Mouse (Mus musculus): ENCODE measurements around the gene Efcab11. TPM values are rescaled to one million over a fixed set of nuclear protein-coding genes. Genes with fewer than 3 reads are reported as not detected.
A peak's percentile ranks its signal among the peaks of the same experiment; 100 is the strongest.
"Not testable (repeated sequence)": the region's sequence is repeated elsewhere in the genome, so short reads cannot be mapped to it uniquely, and the experiment has no call there.

The Efcab11 gene
- total and polyA plus RNA-seq, 2 experiments from 2014 or later: 4.3 to 4.7 TPM

DNA sequence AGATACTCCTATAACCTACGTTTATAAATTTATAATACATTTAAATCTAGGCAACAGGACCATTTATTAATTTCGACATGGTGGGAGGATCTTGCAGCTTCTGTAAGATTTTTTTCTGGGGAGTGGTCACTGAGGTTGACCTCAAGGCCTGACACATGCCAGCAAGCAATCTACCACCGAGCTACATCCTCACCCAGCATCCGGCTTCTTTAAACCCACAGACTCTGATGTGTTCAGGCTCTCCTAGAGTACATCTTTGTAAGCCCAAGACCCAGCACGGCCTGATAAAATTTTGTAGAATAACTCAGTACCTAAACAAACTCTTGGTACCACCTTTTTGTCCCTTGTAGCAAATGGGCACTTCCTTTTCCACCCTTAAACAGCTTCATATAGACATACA is 46.7 kb downstream of the Efcab11 start:
- no peaks in the 10 kb centered on the region for H3K27me3 ChIP-seq (ENCODE audit: insufficient read depth, low read length)
- no peak for DNase-seq (ENCODE audit: low spot score)
- H3K27ac ChIP-seq: no peak overlapping the region
- no peak overlapping the region for H3K4me2 ChIP-seq (ENCODE audit: low read depth, low read length)
- no peak overlapping the region for H3K4me3 ChIP-seq (ENCODE audit: low read length)
- no peaks in the 10 kb centered on the region; the same call in 1 of the 2 replicates for H3K4me1 ChIP-seq (ENCODE audit: insufficient read depth, low read length)
- H3K9me3 ChIP-seq (ENCODE audit: low read length): no peaks in the 10 kb centered on the region
- no peak for TF ChIP-seq CTCF (IDR thresholded peaks at IDR 0.05; ENCODE audit: low read depth)
- H3K9ac ChIP-seq (replicated peaks; ENCODE audit: low read length): no peak overlapping the region
- H3K36me3 ChIP-seq (ENCODE audit: insufficient read depth, low read length): no peaks in the 10 kb centered on the region
- no peak for ATAC-seq
- WGBS: 84% methylated on average over 5 of the region's 5 CpGs

DNA sequence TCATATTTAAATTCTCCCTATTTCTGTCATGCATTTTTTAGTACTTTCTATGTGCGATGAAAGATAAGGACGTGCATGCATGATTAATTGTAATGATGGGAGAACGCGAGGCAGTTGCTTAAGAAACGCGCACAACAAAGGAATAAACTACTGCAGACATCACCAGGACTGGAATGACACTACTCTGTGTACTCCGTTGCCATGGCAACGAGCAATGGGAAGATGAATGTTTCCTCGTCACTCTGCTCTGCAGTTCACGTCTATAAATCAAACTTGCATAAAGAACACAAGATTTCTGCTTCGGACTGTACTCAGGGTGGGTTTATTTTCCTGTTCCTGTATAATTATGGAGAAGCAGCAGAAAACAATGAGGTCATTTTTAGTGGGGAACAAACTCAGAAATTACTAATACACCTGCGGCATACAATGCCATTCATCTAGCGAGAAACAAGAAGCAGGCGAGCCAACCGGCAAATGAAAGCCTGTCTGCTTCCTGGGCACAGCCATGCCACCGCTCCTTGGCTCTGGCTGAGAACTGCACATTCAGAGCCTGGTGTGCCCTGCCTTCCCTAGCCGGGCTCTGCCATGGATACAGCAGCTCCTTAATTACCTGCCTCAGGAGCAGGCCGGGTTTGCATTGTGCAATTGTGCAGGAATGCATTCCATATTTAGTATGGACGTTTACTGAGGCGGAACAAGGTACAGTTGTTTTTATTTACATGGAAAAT is 47.7 kb downstream of the Efcab11 start:
- H3K4me2 ChIP-seq (ENCODE audit: low read depth, low read length): peak overlapping the region; percentile 40
- H3K4me3 ChIP-seq (ENCODE audit: low read length): no peak overlapping the region
- TF ChIP-seq CTCF (IDR thresholded peaks at IDR 0.05; ENCODE audit: low read depth): no peak
- H3K9ac ChIP-seq (replicated peaks; ENCODE audit: low read length): no peak overlapping the region
- 19% methylated on average over 20 of the region's 20 CpGs for WGBS
- peak overlapping the region; percentile 74 for H3K27ac ChIP-seq
- H3K4me1 ChIP-seq (ENCODE audit: insufficient read depth, low read length): no peaks in the 10 kb centered on the region; the same call in 1 of the 2 replicates
- peak; percentile 85 for ATAC-seq
- peak; percentile 93 for DNase-seq (ENCODE audit: low spot score)
- H3K27me3 ChIP-seq (ENCODE audit: insufficient read depth, low read length): no peaks in the 10 kb centered on the region
- no peaks in the 10 kb centered on the region for H3K36me3 ChIP-seq (ENCODE audit: insufficient read depth, low read length)
- no peaks in the 10 kb centered on the region for H3K9me3 ChIP-seq (ENCODE audit: low read length)

DNA sequence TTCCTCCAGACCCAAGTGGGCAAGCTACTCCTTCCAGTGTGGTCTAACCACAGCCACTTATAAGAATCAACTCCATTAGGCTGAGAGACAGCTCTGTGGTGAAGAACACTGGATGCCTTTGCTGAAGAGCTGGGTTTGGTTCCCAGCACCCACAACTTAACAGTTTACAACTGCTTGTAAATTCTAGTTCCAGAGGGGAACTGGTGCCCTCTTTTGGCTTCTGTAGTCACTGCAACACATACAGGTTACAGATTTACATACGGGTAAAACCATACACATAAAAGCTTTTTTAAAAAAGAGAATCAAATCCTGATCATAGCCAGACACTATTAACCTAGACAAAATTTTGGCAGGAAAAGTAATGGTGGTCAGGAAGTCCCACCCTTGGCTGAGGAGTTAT is 50.8 kb downstream of the Efcab11 start:
- DNase-seq (ENCODE audit: low spot score): no peak
- no peaks in the 10 kb centered on the region for H3K27me3 ChIP-seq (ENCODE audit: insufficient read depth, low read length)
- TF ChIP-seq CTCF (IDR thresholded peaks at IDR 0.05; ENCODE audit: low read depth): peak; percentile 24; the same call in 1 of the 2 replicates
- no peak for ATAC-seq
- no peaks in the 10 kb centered on the region for H3K36me3 ChIP-seq (ENCODE audit: insufficient read depth, low read length)
- no peak overlapping the region for H3K4me3 ChIP-seq (ENCODE audit: low read length)
- H3K4me1 ChIP-seq (ENCODE audit: insufficient read depth, low read length): no peaks in the 10 kb centered on the region; the same call in 1 of the 2 replicates
- no peaks in the 10 kb centered on the region for H3K9me3 ChIP-seq (ENCODE audit: low read length)
- WGBS: 98% methylated on average over 1 of the region's 1 CpGs
- H3K4me2 ChIP-seq (ENCODE audit: low read depth, low read length): no peak overlapping the region
- no peak overlapping the region for H3K27ac ChIP-seq
- no peak overlapping the region for H3K9ac ChIP-seq (replicated peaks; ENCODE audit: low read length)

DNA sequence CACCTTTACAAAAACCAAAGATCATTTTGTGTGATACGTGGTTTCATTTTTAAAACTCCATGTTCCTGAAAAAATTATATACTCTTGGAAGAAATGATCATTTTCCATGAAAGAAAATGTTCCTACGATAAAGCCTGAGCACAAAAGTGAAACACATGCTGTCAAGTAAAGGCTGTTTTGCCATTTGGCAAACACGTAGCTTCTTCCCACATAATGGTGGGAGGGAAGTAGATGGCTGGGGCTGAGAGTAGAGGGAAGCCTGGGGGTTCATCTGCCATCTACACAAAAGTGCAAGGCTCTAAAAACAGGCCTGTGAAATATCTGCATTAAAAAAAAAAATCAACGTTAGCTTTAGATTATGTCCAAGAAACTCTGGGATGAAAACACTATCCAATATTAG is 61.6 kb downstream of the Efcab11 start:
- no peak overlapping the region for H3K27ac ChIP-seq
- no peak for TF ChIP-seq CTCF (IDR thresholded peaks at IDR 0.05; ENCODE audit: low read depth)
- no peak overlapping the region for H3K4me3 ChIP-seq (ENCODE audit: low read length)
- H3K9ac ChIP-seq (replicated peaks; ENCODE audit: low read length): no peak overlapping the region
- H3K27me3 ChIP-seq (ENCODE audit: insufficient read depth, low read length): no peaks in the 10 kb centered on the region
- no peak for DNase-seq (ENCODE audit: low spot score)
- ATAC-seq: no peak
- H3K36me3 ChIP-seq (ENCODE audit: insufficient read depth, low read length): no peaks in the 10 kb centered on the region
- no peaks in the 10 kb centered on the region for H3K9me3 ChIP-seq (ENCODE audit: low read length)
- no peak overlapping the region for H3K4me2 ChIP-seq (ENCODE audit: low read depth, low read length)
- WGBS: 83% methylated on average over 4 of the region's 4 CpGs
- H3K4me1 ChIP-seq (ENCODE audit: insufficient read depth, low read length): no peaks in the 10 kb centered on the region

DNA sequence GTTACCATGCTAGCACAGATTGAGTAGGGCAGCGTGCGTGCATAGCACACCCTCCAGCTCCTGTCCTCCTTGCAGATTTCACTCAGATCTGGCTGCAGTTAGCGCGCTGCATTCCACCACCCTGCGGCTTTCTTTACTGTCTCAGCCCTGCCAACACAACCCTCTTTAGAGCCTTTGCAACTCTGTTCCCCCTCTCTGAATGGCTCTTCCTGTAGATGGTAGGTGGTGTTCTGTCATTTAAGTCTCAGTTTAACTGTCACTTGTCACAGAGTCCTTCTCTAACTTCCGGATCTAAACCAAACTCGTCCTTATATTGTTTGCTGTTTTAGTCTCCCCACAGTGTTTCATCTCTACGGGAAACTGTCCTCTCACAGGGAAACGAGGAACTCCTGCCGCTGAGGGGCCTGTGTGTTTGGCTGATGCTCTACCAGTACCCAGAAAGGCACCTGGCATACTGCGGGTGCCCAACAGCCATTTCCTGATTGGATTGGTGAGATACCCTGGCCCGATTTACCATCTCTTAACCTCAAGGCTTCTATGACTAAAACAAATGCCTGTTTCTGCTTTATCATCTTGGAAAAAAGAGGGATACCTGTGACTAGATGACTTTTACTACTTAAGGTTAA is 62.8 kb downstream of the Efcab11 start:
- Histone ChIP-seq H3K9me3 (ENCODE audit: low read length) (no peaks in the 10 kb centered on the region), H3K27ac (no peak overlapping the region), H3K4me3 (ENCODE audit: low read length) (no peak overlapping the region), H3K4me2 (ENCODE audit: low read depth, low read length) (no peak overlapping the region), H3K9ac (replicated peaks; ENCODE audit: low read length) (no peak overlapping the region), H3K4me1 (ENCODE audit: insufficient read depth, low read length) (no peaks in the 10 kb centered on the region), H3K27me3 (ENCODE audit: insufficient read depth, low read length) (no peaks in the 10 kb centered on the region), H3K36me3 (ENCODE audit: insufficient read depth, low read length) (no peaks in the 10 kb centered on the region)
- ATAC-seq (no peak), DNase-seq (ENCODE audit: low spot score) (no peak)
- 62% methylated on average over 12 of the region's 12 CpGs for WGBS
- TF ChIP-seq CTCF (IDR thresholded peaks at IDR 0.05; ENCODE audit: low read depth): no peak

DNA sequence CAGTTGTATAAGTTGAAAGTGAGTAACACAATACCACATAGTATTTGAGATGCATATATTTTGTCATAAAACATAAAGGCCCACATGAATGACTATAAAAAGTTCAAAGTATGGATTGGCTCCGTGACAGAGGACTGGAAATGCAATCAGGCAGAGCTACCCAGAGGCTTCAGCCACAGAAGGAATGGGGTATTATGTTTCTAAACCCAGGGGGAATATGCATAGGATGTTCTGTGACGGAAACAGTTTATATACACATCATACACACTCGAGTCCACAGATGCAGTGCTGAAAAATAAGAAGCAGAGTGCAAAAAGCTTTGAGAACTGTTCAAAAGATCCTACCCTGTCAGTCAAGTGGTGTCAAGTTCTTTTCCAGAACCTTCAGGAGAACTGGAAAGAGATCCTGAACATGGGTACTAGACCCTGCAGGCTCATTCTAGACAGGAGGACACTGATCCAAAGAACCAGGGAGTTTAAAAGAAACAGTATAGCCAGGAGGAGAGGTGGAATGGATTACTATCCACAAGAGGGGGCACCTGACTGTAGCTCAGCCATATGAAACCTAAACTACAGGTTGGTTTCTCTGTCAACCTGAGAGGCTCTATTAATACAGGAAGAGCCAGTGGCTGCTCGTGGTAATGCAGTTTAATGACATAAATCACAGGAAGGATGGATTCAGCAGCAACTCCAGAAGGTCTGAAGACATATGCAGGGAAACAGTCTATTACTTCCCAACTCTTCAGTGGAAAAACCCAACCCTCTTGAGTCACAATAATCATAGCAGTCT is 64.9 kb downstream of the Efcab11 start:
- ATAC-seq (no peak), DNase-seq (ENCODE audit: low spot score) (peak; percentile 51)
- 68% methylated on average over 4 of the region's 4 CpGs for WGBS

DNA sequence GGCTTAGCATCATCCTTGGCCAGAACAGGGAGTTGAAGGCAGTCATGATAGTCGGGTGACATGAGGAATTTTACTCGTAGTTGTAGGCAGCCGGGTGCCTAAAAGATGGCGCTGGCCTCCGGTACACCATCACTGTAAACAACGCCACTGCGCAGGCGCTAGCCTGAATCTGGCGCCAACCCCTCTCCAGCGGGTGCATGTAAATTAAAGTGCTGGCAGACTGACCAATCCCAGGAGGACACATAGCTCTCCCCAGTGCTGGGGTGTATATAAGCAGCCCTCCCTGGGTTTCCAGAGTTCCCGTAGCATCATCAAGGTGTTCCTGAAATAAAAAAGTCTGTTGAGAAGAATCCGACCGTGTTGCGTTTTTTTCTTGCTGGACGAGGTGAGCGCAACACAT is 66.2 kb downstream of the Efcab11 start:
- not testable (repeated sequence) for ATAC-seq; H3K27me3 ChIP-seq (ENCODE audit: insufficient read depth, low read length); H3K4me3 ChIP-seq (ENCODE audit: low read length); H3K9ac ChIP-seq (replicated peaks; ENCODE audit: low read length); H3K27ac ChIP-seq; H3K9me3 ChIP-seq (ENCODE audit: low read length); H3K4me2 ChIP-seq (ENCODE audit: low read depth, low read length); H3K36me3 ChIP-seq (ENCODE audit: insufficient read depth, low read length); DNase-seq (ENCODE audit: low spot score); H3K4me1 ChIP-seq (ENCODE audit: insufficient read depth, low read length)
- 96% methylated on average over 16 of the region's 16 CpGs for WGBS

More for the DNA sequence above, 64.9 kb downstream of the Efcab11 start:
- H3K9ac ChIP-seq (replicated peaks; ENCODE audit: low read length): no peak overlapping the region
- H3K4me1 ChIP-seq (ENCODE audit: insufficient read depth, low read length): no peaks in the 10 kb centered on the region
- no peak overlapping the region for H3K4me3 ChIP-seq (ENCODE audit: low read length)
- no peaks in the 10 kb centered on the region for H3K36me3 ChIP-seq (ENCODE audit: insufficient read depth, low read length)
- no peaks in the 10 kb centered on the region for H3K9me3 ChIP-seq (ENCODE audit: low read length)
- no peak overlapping the region for H3K4me2 ChIP-seq (ENCODE audit: low read depth, low read length)
- peak; percentile 63 for TF ChIP-seq CTCF (IDR thresholded peaks at IDR 0.05; ENCODE audit: low read depth)
- H3K27ac ChIP-seq: no peak overlapping the region
- H3K27me3 ChIP-seq (ENCODE audit: insufficient read depth, low read length): no peaks in the 10 kb centered on the region
